8 mouse cellular contexts compared by ENCODE assay signal in the genomic region with DNA sequence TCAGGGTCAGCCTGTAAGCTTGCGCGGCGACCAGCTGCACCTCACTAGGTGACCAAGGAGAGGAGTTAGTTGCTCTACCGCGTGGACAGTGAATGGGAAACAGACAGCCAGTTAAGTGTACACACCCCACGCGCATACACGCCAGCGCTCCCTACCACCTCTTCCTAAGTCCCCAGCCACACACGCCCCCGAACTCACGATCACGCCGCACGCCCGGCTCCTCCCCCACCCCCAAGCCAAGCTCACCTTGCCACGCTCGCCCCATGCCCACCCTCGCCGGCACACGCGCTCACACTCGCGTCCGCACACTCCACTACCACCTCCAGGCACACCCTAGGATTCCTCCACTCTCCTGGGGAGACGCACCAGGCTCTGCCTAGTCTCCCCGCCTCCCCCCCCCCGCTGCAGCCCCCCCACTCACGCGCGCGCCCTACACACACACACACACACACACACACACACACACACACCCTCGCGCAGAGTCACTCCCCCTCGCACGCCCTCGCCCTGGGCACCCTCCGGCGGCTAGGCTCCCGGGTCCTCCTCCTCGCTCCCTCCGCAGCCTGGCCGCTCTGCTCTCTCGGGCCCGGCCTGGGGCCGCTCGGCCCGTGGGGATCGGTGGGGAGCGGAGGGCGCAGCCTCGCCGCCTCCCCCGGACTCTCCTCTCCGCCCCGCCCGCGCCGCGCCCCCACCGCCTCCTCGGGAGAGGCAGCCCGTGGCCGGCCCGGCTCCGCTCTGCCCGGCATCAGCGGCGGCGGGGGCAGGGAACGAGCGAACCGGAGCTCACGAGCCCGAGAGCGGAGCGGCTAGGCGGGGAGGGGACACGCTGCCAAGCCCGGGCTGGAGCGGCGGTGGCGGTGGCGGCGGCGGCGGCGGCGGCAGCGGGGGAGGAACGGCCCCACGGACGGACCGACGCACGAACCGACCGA. TPM values are rescaled to one million over a fixed set of nuclear protein-coding genes. Genes with fewer than 3 reads are reported as not detected.
DNase-seq lines count a peak whose midpoint lies in the region; ATAC-seq lines count a peak whose summit lies in the region.

TSS of gene Kcnd3 (plus strand) at position 704 of the 929 bp plus-strand sequence.

- H3K9ac ChIP-seq in limb, embryonic 12.5 days (replicated peaks): peak within 1 kb of the TSS; percentile 70
- peak within 1 kb of the TSS; percentile 84 for H3K9ac ChIP-seq in midbrain, embryonic 12.5 days (replicated peaks)
- peak within 1 kb of the TSS; percentile 77 for H3K9ac ChIP-seq in stomach, embryonic 16.5 days (ENCODE audit: low read length)

- peak within 1 kb of the TSS; percentile 68 for H3K4me3 ChIP-seq in limb, embryonic 12.5 days (replicated peaks)
- peak within 1 kb of the TSS; percentile 76 for H3K4me3 ChIP-seq in midbrain, embryonic 12.5 days
- peak within 1 kb of the TSS; percentile 64 for H3K4me3 ChIP-seq in stomach, embryonic 16.5 days (replicated peaks; ENCODE audit: low read length)

- peaks cover 95% of the 10 kb centered on the region for H3K27me3 ChIP-seq in limb, embryonic 12.5 days
- H3K27me3 ChIP-seq in midbrain, embryonic 12.5 days: peaks cover 66% of the 10 kb centered on the region
- peaks cover 40% of the 10 kb centered on the region for H3K27me3 ChIP-seq in stomach, embryonic 16.5 days (ENCODE audit: control insufficient read depth, insufficient read depth, low read length)

- peak; percentile 69 for DNase-seq in adrenal gland, postnatal 14 days
- DNase-seq in cerebellum, postnatal 36 days: peak; percentile 58 to 69
- peak; percentile 55 for DNase-seq in kidney, adult 18-20 months
- no peak for DNase-seq in adipocyte (ENCODE audit: low spot score)

- WGBS in limb, embryonic 12.5 days: 2% methylated on average over 55 of the region's 98 CpGs
- WGBS in midbrain, embryonic 12.5 days: under 1% methylated on average over 54 of the region's 98 CpGs
- under 1% methylated on average over 87 of the region's 98 CpGs for WGBS in stomach, embryonic 16.5 days

- peak; percentile 20 for ATAC-seq in granulocyte monocyte progenitor cell, adult 5-6 weeks (replicated peaks; ENCODE audit: poor library complexity, severe bottlenecking)
- ATAC-seq in limb, embryonic 12.5 days (ENCODE audit: insufficient number of reproducible peaks, insufficient read depth, low FRiP score, low TSS enrichment, low read depth): peak; percentile 61; the same call in 1 of the 2 replicates
- ATAC-seq in midbrain, embryonic 12.5 days (ENCODE audit: low FRiP score, low read depth): peak; percentile 79
- ATAC-seq in stomach, embryonic 16.5 days (ENCODE audit: insufficient read depth, low FRiP score): peak; percentile 75

- H3K9me3 ChIP-seq in limb, embryonic 12.5 days: no peaks in the 10 kb centered on the region
- H3K9me3 ChIP-seq in midbrain, embryonic 12.5 days: no peaks in the 10 kb centered on the region
- H3K9me3 ChIP-seq in stomach, embryonic 16.5 days (replicated peaks; ENCODE audit: control insufficient read depth, low read length): no peaks in the 10 kb centered on the region

- H3K4me1 ChIP-seq in limb, embryonic 12.5 days (replicated peaks): peaks cover 29% of the 10 kb centered on the region
- H3K4me1 ChIP-seq in midbrain, embryonic 12.5 days: peaks cover 27% of the 10 kb centered on the region
- peaks cover 14% of the 10 kb centered on the region; the same call in 1 of the 2 replicates for H3K4me1 ChIP-seq in stomach, embryonic 16.5 days (ENCODE audit: control insufficient read depth, insufficient read depth, low read length)

- H3K36me3 ChIP-seq in limb, embryonic 12.5 days: no peaks in the 10 kb centered on the region
- H3K36me3 ChIP-seq in midbrain, embryonic 12.5 days: no peaks in the 10 kb centered on the region
- H3K36me3 ChIP-seq in stomach, embryonic 16.5 days (ENCODE audit: control insufficient read depth, insufficient read depth, low read length): no peaks in the 10 kb centered on the region

- H3K4me2 ChIP-seq in limb, embryonic 12.5 days: peak within 1 kb of the TSS; percentile 100
- peak within 1 kb of the TSS; percentile 96 for H3K4me2 ChIP-seq in midbrain, embryonic 12.5 days (replicated peaks)
- peak within 1 kb of the TSS; percentile 99 for H3K4me2 ChIP-seq in stomach, embryonic 16.5 days (ENCODE audit: low read depth, low read length)

- H3K27ac ChIP-seq in limb, embryonic 12.5 days: no peak within 1 kb of the TSS
- peak within 1 kb of the TSS; percentile 77 for H3K27ac ChIP-seq in midbrain, embryonic 12.5 days (replicated peaks)
- peak within 1 kb of the TSS; percentile 76 for H3K27ac ChIP-seq in stomach, embryonic 16.5 days (ENCODE audit: low read length)

RNA-seq across cellular contexts. Expression of gene Kcnd3, which starts in this region (rescaled TPM):
- 4.5 and 5.4 TPM in 2 replicates for total RNA-seq in adrenal gland, postnatal 14 days (2021)
- total RNA-seq in granulocyte monocyte progenitor cell, adult 5-6 weeks (2014; fragmentation: Nextera tagmentation): not detected in 2 replicates
- total RNA-seq in granulocyte monocyte progenitor cell, adult 5-6 weeks (2017): not detected in 2 replicates
- 0.24 and 0.63 TPM in 2 replicates for polyA plus RNA-seq in limb, embryonic 12.5 days (2016; fragmentation: Nextera tagmentation; extraction: Ambion mirVana)
- 5.1 TPM in 2 replicates for polyA plus RNA-seq in midbrain, embryonic 12.5 days (2016; fragmentation: Nextera tagmentation; extraction: Ambion mirVana)
- polyA plus RNA-seq in stomach, embryonic 16.5 days (2015; fragmentation: Nextera tagmentation; extraction: Ambion mirVana): 4.8 and 5.6 TPM in 2 replicates

Comparison
In these comparisons a context has a peak if more than half of its experiments do, and no peak if none do; other contexts are left out.
1. Peak in ATAC-seq in granulocyte monocyte progenitor cell, adult 5-6 weeks; RNA of the gene not detected or under 1 TPM.
2. Peak in ATAC-seq, H3K4me3 ChIP-seq, H3K9ac ChIP-seq and H3K4me2 ChIP-seq in limb, embryonic 12.5 days; RNA of the gene not detected or under 1 TPM.
3. ATAC-seq: peak in every context shown above with its lines; median percentile 79 in midbrain, embryonic 12.5 days; 75 in stomach, embryonic 16.5 days; 61 in limb, embryonic 12.5 days; 20 in granulocyte monocyte progenitor cell, adult 5-6 weeks.